Mouse (Mus musculus) midbrain, embryonic 16.5 days (tissue): ENCODE measurements around the gene Tcf7l1. TPM values are rescaled to one million over a fixed set of nuclear protein-coding genes. Genes with fewer than 3 reads are reported as not detected.
A peak's percentile ranks its signal among the peaks of the same experiment; 100 is the strongest.

Source experiments
- ATAC-seq: fragments of 200-750 bp; cut with Nextera tagmentation; 2 replicates; pipeline ENCODE4 v1.8.0; 2017; ENCODE audit warnings: moderate TSS enrichment
- H3K27ac ChIP-seq: fragments of 300-500 bp; sonication (generic); 2 replicates; pipeline ENCODE4 v1.5.1; 2014; ENCODE audit warnings: mild to moderate bottlenecking, low read length, mixed read lengths
- H3K27me3 ChIP-seq: fragments of 300-500 bp; sonication (generic); 2 replicates; pipeline ENCODE4 v1.6.1; 2014; ENCODE audit warnings: low read depth, low read length, mixed read lengths; ENCODE audit not compliant: control insufficient read depth, insufficient read depth
- H3K36me3 ChIP-seq: fragments of 300-500 bp; sonication (generic); 2 replicates; pipeline ENCODE4 v1.6.1; 2014; ENCODE audit warnings: mild to moderate bottlenecking, low read length, moderate library complexity, mixed read lengths; ENCODE audit not compliant: control insufficient read depth, insufficient read depth
- H3K4me1 ChIP-seq: fragments of 300-500 bp; sonication (generic); 2 replicates; pipeline ENCODE4 v1.6.1; 2014; ENCODE audit warnings: mild to moderate bottlenecking, low read length, mixed read lengths; ENCODE audit not compliant: control insufficient read depth, insufficient read depth
- H3K4me2 ChIP-seq: fragments of 300-500 bp; sonication (generic); 2 replicates; pipeline ENCODE4 v1.6.1; 2014; ENCODE audit warnings: mild to moderate bottlenecking, low read length, mixed read lengths
- H3K4me3 ChIP-seq: fragments of 300-500 bp; sonication (generic); 2 replicates; pipeline ENCODE4 v1.5.1; 2014; ENCODE audit warnings: low read depth, mild to moderate bottlenecking, low read length, moderate library complexity, mixed read lengths
- H3K9ac ChIP-seq: fragments of 300-500 bp; sonication (generic); 2 replicates; pipeline ENCODE4 v1.6.1; 2014; ENCODE audit warnings: low read depth, low read length, mixed read lengths
- H3K9me3 ChIP-seq: fragments of 300-500 bp; sonication (generic); replicated peaks from 2 replicates; pipeline ENCODE4 v1.6.1; 2014; ENCODE audit warnings: mild to moderate bottlenecking, low read length, mixed read lengths; ENCODE audit not compliant: control insufficient read depth, poor library complexity, severe bottlenecking
- WGBS: fragments of 180-500 bp; shearing (Covaris S2); extraction: QIAGEN DNeasy Blood & Tissue Kit; methylation state at CpG from one replicate; pipeline ENCODE4 v1.1.7; 2014; 5-methylcytosine and 5-hydroxymethylcytosine counted together
- polyA plus RNA-seq: library from polyadenylated mRNA; unstranded; fragments of >200 nt; fragmentation: Nextera tagmentation; extraction: Ambion mirVana; gene quantifications from 2 replicates; pipeline ENCODE4 v1.2.1, GENCODE M21; 2015

The Tcf7l1 gene
- polyA plus RNA-seq, 1 experiment from 2014 or later = 4.1 TPM

GRCm38 (mm10) chr6:72677510-72678220, 111.4 kb downstream of the Tcf7l1 start:
- Histone ChIP-seq H3K4me1 (peaks cover 10% of the 10 kb centered on the region), H3K9me3 (no peaks in the 10 kb centered on the region), H3K27me3 (no peaks in the 10 kb centered on the region), H3K36me3 (no peaks in the 10 kb centered on the region), H3K27ac (no peak overlapping the region), H3K4me2 (peak overlapping the region; percentile 39), H3K9ac (no peak overlapping the region), H3K4me3 (peak overlapping the region; percentile 5; the same call in 1 of the 2 replicates)
- ATAC-seq = peak; percentile 56
- 7% methylated on average over 11 of the region's 11 CpGs for WGBS

- Histone ChIP-seq H3K4me3 (peak overlapping the region; percentile 5; the same call in 1 of the 2 replicates), H3K4me2 (peak overlapping the region; percentile 39), H3K27ac (no peak overlapping the region), H3K27me3 (no peaks in the 10 kb centered on the region), H3K4me1 (peaks cover 10% of the 10 kb centered on the region), H3K9me3 (no peaks in the 10 kb centered on the region), H3K9ac (no peak overlapping the region; the same call in 1 of the 2 replicates), H3K36me3 (no peaks in the 10 kb centered on the region)
- 6% methylated on average over 10 of the region's 10 CpGs for WGBS
- ATAC-seq = peak; percentile 32; the same call in 1 of the 2 replicates
These were observed 112.0 kb downstream of the Tcf7l1 start for GRCm38 (mm10) chr6:72677079-72677478.

DNA sequence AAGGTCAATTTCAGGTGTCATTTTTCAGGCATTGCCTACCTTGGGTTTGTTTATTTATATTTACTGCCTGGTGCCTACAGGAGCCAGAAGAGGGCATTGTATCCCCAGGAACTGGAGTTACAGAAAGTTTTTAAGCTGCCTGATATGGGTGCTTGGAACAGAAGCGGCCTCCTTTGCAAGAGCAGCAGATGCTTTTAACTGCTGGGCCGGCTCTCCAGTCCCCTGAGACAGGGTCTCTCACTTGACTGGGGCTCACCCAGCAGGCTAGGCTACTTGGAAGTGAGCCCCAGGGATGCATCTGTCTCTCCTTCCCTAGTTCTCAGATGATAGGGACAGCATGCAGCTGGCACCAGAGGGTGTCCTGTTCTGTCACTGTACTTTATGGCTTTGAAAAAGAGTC, 112.7 kb downstream of the Tcf7l1 start:
- Histone ChIP-seq H3K9ac (no peak overlapping the region), H3K36me3 (no peaks in the 10 kb centered on the region), H3K27me3 (no peaks in the 10 kb centered on the region), H3K9me3 (no peaks in the 10 kb centered on the region), H3K4me3 (no peak overlapping the region), H3K4me2 (no peak overlapping the region), H3K27ac (no peak overlapping the region), H3K4me1 (peaks cover 10% of the 10 kb centered on the region)
- no peak for ATAC-seq
- 36% methylated on average over 2 of the region's 2 CpGs for WGBS

DNA sequence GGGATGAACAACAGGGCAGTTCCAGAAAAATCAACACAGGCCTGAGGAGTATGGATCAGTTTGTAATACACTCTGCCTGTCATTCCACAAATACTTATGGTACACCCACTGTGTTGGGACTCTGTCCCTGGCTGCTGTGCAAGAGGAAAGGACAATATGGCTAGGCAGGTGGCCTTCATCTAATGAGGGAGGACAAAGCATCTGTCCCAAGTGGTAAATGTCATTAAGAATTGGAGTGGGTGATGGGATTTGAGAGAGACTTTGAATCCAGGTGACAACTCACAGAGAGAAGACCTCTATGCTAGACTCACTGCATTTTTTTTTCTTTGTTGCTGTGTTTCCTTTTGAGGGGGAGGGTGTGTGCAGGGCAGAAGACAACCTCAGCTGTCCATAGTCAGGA, 115.3 kb downstream of the Tcf7l1 start:
- Histone ChIP-seq H3K9ac (no peak overlapping the region), H3K27me3 (no peaks in the 10 kb centered on the region), H3K9me3 (no peaks in the 10 kb centered on the region), H3K4me1 (peaks cover 10% of the 10 kb centered on the region), H3K4me2 (no peak overlapping the region), H3K36me3 (no peaks in the 10 kb centered on the region), H3K27ac (no peak overlapping the region), H3K4me3 (no peak overlapping the region)
- no peak for ATAC-seq

DNA sequence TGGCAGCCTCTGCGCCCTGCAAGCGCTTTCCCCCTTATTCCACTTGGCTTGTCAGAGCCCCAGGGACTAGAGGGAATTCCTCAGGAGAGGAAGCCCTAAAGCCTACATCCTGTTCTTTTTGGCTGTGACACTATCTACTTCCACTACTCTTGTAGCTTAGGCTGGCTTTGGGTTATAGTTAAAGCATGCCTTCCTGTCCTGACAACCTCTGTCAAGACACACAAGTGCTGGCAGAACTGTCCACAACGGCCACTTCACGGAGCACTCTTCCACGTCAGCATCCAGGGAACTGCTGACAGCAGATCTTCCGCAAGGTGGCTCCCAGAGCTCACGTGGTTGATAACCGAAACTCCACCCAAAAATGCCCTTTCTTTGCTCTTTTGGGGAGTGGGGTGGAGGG, 117.9 kb downstream of the Tcf7l1 start:
- no peak overlapping the region for H3K4me2 ChIP-seq
- no peak for ATAC-seq
- H3K9ac ChIP-seq = no peak overlapping the region
- no peaks in the 10 kb centered on the region for H3K9me3 ChIP-seq
- no peaks in the 10 kb centered on the region for H3K36me3 ChIP-seq
- H3K27me3 ChIP-seq = no peaks in the 10 kb centered on the region
- H3K4me1 ChIP-seq = peaks cover 2% of the 10 kb centered on the region; the same call in 1 of the 2 replicates
- 77% methylated on average over 8 of the region's 8 CpGs for WGBS
- no peak overlapping the region for H3K4me3 ChIP-seq
- no peak overlapping the region for H3K27ac ChIP-seq

DNA sequence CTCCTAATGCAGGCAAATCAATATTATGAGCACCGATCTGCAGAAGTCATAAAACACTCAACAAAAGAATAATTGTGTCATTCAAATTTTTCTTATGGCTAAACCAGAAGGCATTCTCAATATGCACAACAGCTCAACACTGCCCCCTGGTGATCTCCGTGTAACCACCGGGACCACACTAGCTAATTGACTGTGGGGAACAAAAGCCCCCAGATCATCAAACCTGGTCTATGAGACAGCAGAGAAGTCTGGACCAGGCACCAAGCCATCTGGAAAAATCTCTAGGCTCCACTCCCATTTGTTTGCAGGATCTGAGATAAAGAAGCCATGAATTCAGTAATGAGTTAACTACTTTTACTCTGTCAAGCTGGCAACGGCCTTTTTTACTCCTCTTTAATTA, 122.0 kb downstream of the Tcf7l1 start:
- Histone ChIP-seq H3K9me3 (no peaks in the 10 kb centered on the region), H3K4me1 (no peaks in the 10 kb centered on the region; the same call in 1 of the 2 replicates), H3K9ac (no peak overlapping the region), H3K27ac (no peak overlapping the region), H3K4me2 (no peak overlapping the region), H3K27me3 (no peaks in the 10 kb centered on the region), H3K4me3 (no peak overlapping the region), H3K36me3 (no peaks in the 10 kb centered on the region)
- no peak for ATAC-seq
- 56% methylated on average over 4 of the region's 4 CpGs for WGBS

GRCm38 (mm10) chr6:72664290-72664689, 124.8 kb downstream of the Tcf7l1 start:
- H3K4me2 ChIP-seq = no peak overlapping the region
- ATAC-seq = no peak
- 78% methylated on average over 8 of the region's 8 CpGs for WGBS
- H3K4me3 ChIP-seq = no peak overlapping the region
- H3K9ac ChIP-seq = no peak overlapping the region
- no peaks in the 10 kb centered on the region; the same call in 1 of the 2 replicates for H3K4me1 ChIP-seq
- no peaks in the 10 kb centered on the region for H3K27me3 ChIP-seq
- H3K9me3 ChIP-seq = no peaks in the 10 kb centered on the region
- no peaks in the 10 kb centered on the region for H3K36me3 ChIP-seq
- no peak overlapping the region for H3K27ac ChIP-seq

- Histone ChIP-seq H3K27ac (no peak overlapping the region), H3K4me2 (no peak overlapping the region), H3K9me3 (no peaks in the 10 kb centered on the region), H3K36me3 (no peaks in the 10 kb centered on the region), H3K4me3 (no peak overlapping the region), H3K27me3 (no peaks in the 10 kb centered on the region), H3K9ac (no peak overlapping the region), H3K4me1 (no peaks in the 10 kb centered on the region; the same call in 1 of the 2 replicates)
- ATAC-seq = no peak
- WGBS = 14% methylated on average over 1 of the region's 1 CpGs
These were observed 126.1 kb downstream of the Tcf7l1 start for GRCm38 (mm10) chr6:72663000-72663399.

- 84% methylated on average over 6 of the region's 6 CpGs for WGBS
- H3K4me2 ChIP-seq = no peak overlapping the region
- no peaks in the 10 kb centered on the region; the same call in 1 of the 2 replicates for H3K4me1 ChIP-seq
- no peaks in the 10 kb centered on the region for H3K9me3 ChIP-seq
- no peak overlapping the region for H3K9ac ChIP-seq
- H3K4me3 ChIP-seq = no peak overlapping the region
- no peaks in the 10 kb centered on the region for H3K36me3 ChIP-seq
- H3K27ac ChIP-seq = no peak overlapping the region
- H3K27me3 ChIP-seq = no peaks in the 10 kb centered on the region
- no peak for ATAC-seq
These were observed 128.7 kb downstream of the Tcf7l1 start for GRCm38 (mm10) chr6:72660391-72660720.
